Mouse (Mus musculus) heart, adult 8-10 months (tissue): ENCODE measurements around the gene Prtg. TPM values are rescaled to one million over a fixed set of nuclear protein-coding genes. Genes with fewer than 3 reads are reported as not detected.

Experiments used
- DNase-seq: peaks from one replicate; pipeline ENCODE4 v3.0.0; 2022; ENCODE audit warnings: low spot score
- total RNA-seq, 4 experiments: library from RNA; stranded (reverse); gene quantifications; 2 replicates each; pipeline ENCODE4 v1.2.4; 2022

Prtg gene
- total RNA-seq, 4 experiments from 2014 or later: 0.06 to 0.17 (median 0.12) TPM; not detected in 1

GRCm38 (mm10) chr9:72911381-72911780 lies 104.7 kb downstream of the Prtg start:
- no peak for DNase-seq

- DNase-seq: no peak
These were observed 106.9 kb downstream of the Prtg start for GRCm38 (mm10) chr9:72913551-72913950.

GRCm38 (mm10) chr9:72915728-72916127 lies 109.1 kb downstream of the Prtg start:
- DNase-seq: no peak

GRCm38 (mm10) chr9:72923068-72923467 lies 116.4 kb downstream of the Prtg start:
- DNase-seq: no peak

GRCm38 (mm10) chr9:72925021-72925934 lies 118.6 kb downstream of the Prtg start, which contains the start of gene Pygo1:
Gene Pygo1, plus strand, starts transcription at chr9:72925645.
- peak; percentile 17 for DNase-seq

- DNase-seq: no peak
These were observed 119.2 kb downstream of the Prtg start for GRCm38 (mm10) chr9:72925935-72926258.

GRCm38 (mm10) chr9:72931166-72931790 lies 124.6 kb downstream of the Prtg start:
- no peak for DNase-seq

- no peak for DNase-seq
These were observed 128.6 kb downstream of the Prtg start for GRCm38 (mm10) chr9:72935309-72935708.

- DNase-seq: no peak
These were observed 129.6 kb downstream of the Prtg start for GRCm38 (mm10) chr9:72936301-72936700.

GRCm38 (mm10) chr9:72943424-72943823 lies 136.8 kb downstream of the Prtg start:
- no peak for DNase-seq

- no peak for DNase-seq
These were observed 137.6 kb downstream of the Prtg start for GRCm38 (mm10) chr9:72944286-72944685.

GRCm38 (mm10) chr9:72947010-72947409 lies 140.3 kb downstream of the Prtg start:
- no peak for DNase-seq

GRCm38 (mm10) chr9:72949572-72949971 lies 142.9 kb downstream of the Prtg start:
- DNase-seq: no peak

- no peak for DNase-seq
These were observed 148.1 kb downstream of the Prtg start for GRCm38 (mm10) chr9:72954746-72955145.

- no peak for DNase-seq
These were observed 148.9 kb downstream of the Prtg start for GRCm38 (mm10) chr9:72955546-72955945.

GRCm38 (mm10) chr9:72958521-72959450 lies 152.1 kb downstream of the Prtg start, which contains the start of the genes Dyx1c1 and Gm44503:
Gene Dyx1c1, plus strand, starts transcription at chr9:72958785.
Gene Gm44503, plus strand, starts transcription at chr9:72958852.
- peak; percentile 45 for DNase-seq

- no peak for DNase-seq
These were observed 154.7 kb downstream of the Prtg start for GRCm38 (mm10) chr9:72961346-72961745.

GRCm38 (mm10) chr9:72961959-72962358 lies 155.3 kb downstream of the Prtg start:
- DNase-seq: no peak
